Mouse (Mus musculus) liver, embryonic 14.5 days (tissue): ENCODE measurements around the gene Nanp. TPM values are rescaled to one million over a fixed set of nuclear protein-coding genes. Genes with fewer than 3 reads are reported as not detected.
A peak's percentile ranks its signal among the peaks of the same experiment; 100 is the strongest.

Experiments
- ATAC-seq: fragments of 200-750 bp; cut with Nextera tagmentation; 2 replicates; pipeline ENCODE4 v1.8.0; 2017; ENCODE audit warnings: moderate number of reproducible peaks, mild to moderate bottlenecking, moderate library complexity; ENCODE audit not compliant: insufficient read depth
- DNase-seq, 3 experiments: peaks; one replicate each; pipeline ENCODE4 v3.0.0-alpha.2; 2012 to 2013; ENCODE audit warnings: low read depth in 3 of 3, low spot score in 3 of 3
- H3K27ac ChIP-seq: fragments of 300-500 bp; sonication (generic); 2 replicates; pipeline ENCODE4 v1.5.1; 2014; ENCODE audit warnings: moderate library complexity, mild to moderate bottlenecking, control low read depth, inconsistent platforms
- H3K27me3 ChIP-seq: fragments of 300-500 bp; sonication (generic); 2 replicates; pipeline ENCODE4 v1.6.1; 2014; ENCODE audit warnings: mild to moderate bottlenecking, low read length, moderate library complexity; ENCODE audit not compliant: control insufficient read depth, insufficient read depth
- H3K36me3 ChIP-seq: fragments of 300-500 bp; sonication (generic); replicated peaks from 2 replicates; pipeline ENCODE4 v1.6.1; 2014; ENCODE audit warnings: low read depth; ENCODE audit not compliant: control insufficient read depth, insufficient read depth
- H3K4me1 ChIP-seq, 2 experiments: fragments of 200-500 bp in 1 of 2; fragments of 300-500 bp in 1 of 2; sonication (generic) in 1 of 2; replicated peaks; 2 replicates each; pipeline ENCODE4 v1.6.1; 2012 to 2014; ENCODE audit warnings: antibody characterized with exemption in 1 of 2, inconsistent platforms in 1 of 2, low read length in 1 of 2; ENCODE audit not compliant: control insufficient read depth in 2 of 2, insufficient read depth in 2 of 2
- H3K4me2 ChIP-seq: fragments of 300-500 bp; sonication (generic); 2 replicates; pipeline ENCODE4 v1.6.1; 2014; ENCODE audit warnings: low read depth, mild to moderate bottlenecking, control low read depth, moderate library complexity
- H3K4me3 ChIP-seq, 2 experiments: fragments of 200-500 bp in 1 of 2; fragments of 300-500 bp in 1 of 2; sonication (generic) in 1 of 2; 2 replicates each; pipeline ENCODE4 v1.5.1; 2012 to 2014; ENCODE audit warnings: low read depth in 2 of 2, low read length in 2 of 2, mild to moderate bottlenecking in 2 of 2, control low read depth in 1 of 2, inconsistent platforms in 1 of 2, moderate library complexity in 1 of 2; ENCODE audit not compliant: insufficient read depth in 1 of 2
- H3K9ac ChIP-seq: fragments of 300-500 bp; sonication (generic); replicated peaks from 2 replicates; pipeline ENCODE4 v1.6.1; 2014; ENCODE audit warnings: mild to moderate bottlenecking, control low read depth, moderate library complexity
- H3K9me3 ChIP-seq: fragments of 300-500 bp; sonication (generic); 2 replicates; pipeline ENCODE4 v1.6.1; 2016; ENCODE audit warnings: low read length, mixed read lengths; ENCODE audit not compliant: control insufficient read depth
- CTCF ChIP-seq: IDR thresholded peaks from 2 replicates; pipeline ENCODE4 v1.5.1; 2016; ENCODE audit warnings: antibody characterized with exemption, low read depth, control low read depth
- EP300 ChIP-seq: IDR thresholded peaks from 2 replicates; pipeline ENCODE4 v1.6.1; 2016; ENCODE audit warnings: antibody characterized with exemption, low read depth
- WGBS: fragments of 180-500 bp; shearing (Covaris S2); extraction: QIAGEN DNeasy Blood & Tissue Kit; methylation state at CpG from one replicate; pipeline ENCODE4 v1.1.7; 2014; ENCODE audit not compliant: insufficient replicate concordance; 5-methylcytosine and 5-hydroxymethylcytosine counted together
- polyA plus RNA-seq, 2 experiments: library from polyadenylated mRNA; depleted of rRNA in 1 of 2; stranded (reverse) in 1 of 2; unstranded in 1 of 2; fragments of >200 nt; fragmentation: Nextera tagmentation in 1 of 2; extraction: Ambion mirVana in 1 of 2; gene quantifications; 2 replicates each; pipeline versions ENCODE4 v1.2.1 to v1.2.3; 2012 to 2014

Nanp gene
- polyA plus RNA-seq, 2 experiments, result 28.8 to 76.9 TPM

DNA sequence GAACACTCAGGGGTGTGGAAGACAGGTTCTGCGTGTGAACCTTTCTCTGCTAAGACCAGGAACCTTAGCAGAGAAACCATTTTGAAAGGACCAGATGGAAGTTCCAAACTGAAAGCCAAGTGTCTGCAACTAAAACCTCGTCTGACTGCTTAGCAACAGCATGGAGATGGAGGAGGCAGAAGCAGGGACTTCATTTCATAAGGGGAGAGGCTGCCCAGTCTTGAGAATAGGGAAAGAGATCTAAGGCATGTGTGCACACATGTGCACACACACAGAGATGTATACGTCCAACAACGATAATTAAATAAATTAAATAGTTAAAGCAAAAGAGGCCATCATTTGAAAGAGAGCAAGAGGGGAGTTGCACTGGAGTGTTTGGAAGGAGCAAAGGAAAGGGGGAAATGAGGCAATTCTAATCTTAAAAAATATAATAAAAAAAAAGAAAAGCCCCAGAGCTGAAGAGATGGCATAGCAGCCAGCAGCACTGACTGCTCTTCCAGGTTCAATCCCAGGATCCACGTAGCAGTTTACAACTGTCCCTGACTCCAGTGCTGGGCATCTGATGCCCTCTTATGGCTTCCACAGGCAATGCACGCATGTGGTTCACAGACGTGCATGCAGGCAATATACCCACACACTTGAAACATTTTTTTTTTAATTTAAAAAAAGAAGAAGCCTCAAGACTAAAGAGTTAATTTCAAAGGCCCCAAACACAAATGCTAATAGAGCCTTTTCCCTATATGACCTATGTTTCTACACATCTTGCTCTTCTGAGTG lies 38.6 kb downstream of the Nanp start:
- peak; percentile 44; the same call in 1 of the 2 replicates for ATAC-seq

DNA sequence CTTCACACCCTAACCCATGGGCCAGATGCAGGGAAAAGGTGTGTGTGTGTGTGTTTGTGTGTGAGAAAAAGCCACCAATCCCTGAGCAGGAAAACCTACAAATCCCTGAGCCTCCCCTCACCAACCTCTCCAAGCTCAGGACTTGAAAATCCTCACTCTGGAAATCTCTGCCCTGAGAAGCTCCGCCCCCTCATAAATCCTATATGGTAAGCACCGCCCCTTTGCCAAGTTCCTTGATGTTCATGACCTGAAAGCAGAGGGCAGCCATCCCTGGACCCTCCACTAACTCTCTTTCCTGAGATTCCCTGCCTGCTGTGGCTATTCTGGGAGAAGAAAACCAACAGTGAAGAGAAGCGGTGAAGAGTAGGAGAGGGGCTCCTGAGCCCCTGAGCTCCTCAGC lies 40.2 kb downstream of the Nanp start:
- WGBS, result 80% methylated on average over 3 of the region's 3 CpGs
- no peak for ATAC-seq
- H3K36me3 ChIP-seq, result no peaks in the 10 kb centered on the region
- no peak for DNase-seq
- no peak overlapping the region for H3K9ac ChIP-seq
- H3K27me3 ChIP-seq, result no peaks in the 10 kb centered on the region
- peaks cover 16 to 22% of the 10 kb centered on the region in 2 experiments for H3K4me1 ChIP-seq
- no peak overlapping the region for H3K27ac ChIP-seq
- H3K4me3 ChIP-seq, result no peak overlapping the region
- no peak for TF ChIP-seq EP300
- TF ChIP-seq CTCF, result no peak
- no peak overlapping the region for H3K4me2 ChIP-seq
- H3K9me3 ChIP-seq, result no peaks in the 10 kb centered on the region

More for the DNA sequence above, 38.6 kb downstream of the Nanp start:
- Histone ChIP-seq H3K4me1 (peaks cover 26 to 29% of the 10 kb centered on the region in 2 experiments), H3K27ac (no peak overlapping the region), H3K9ac (no peak overlapping the region), H3K9me3 (no peaks in the 10 kb centered on the region), H3K27me3 (no peaks in the 10 kb centered on the region), H3K36me3 (no peaks in the 10 kb centered on the region), H3K4me2 (no peak overlapping the region), H3K4me3 (no peak overlapping the region)
- WGBS, result 50% methylated on average over 7 of the region's 7 CpGs
- TF ChIP-seq EP300, result no peak
- peak; percentile 87 for TF ChIP-seq CTCF
- DNase-seq, result no peak

DNA sequence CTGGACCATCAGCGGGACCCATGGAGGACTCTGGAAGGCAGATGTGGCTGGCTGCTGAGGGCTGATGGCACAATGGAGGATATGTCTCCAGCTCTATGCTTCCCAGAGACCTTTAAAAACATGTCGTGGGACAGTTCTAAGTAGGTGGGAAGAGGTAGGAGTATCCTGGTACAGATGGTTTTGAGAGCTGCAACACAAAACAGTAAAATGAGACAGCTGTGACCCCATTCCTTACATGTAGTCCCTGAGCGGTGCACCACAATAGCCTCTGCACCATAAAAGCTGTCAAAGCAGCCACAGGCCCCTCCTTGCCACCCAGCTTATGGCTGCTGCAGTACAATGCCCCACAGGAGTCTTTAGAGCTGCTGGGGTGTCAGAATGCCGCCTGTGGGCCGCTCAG lies 41.6 kb downstream of the Nanp start:
- 85% methylated on average over 5 of the region's 5 CpGs for WGBS
- no peak for TF ChIP-seq CTCF
- no peak for TF ChIP-seq EP300
- ATAC-seq (no peak), DNase-seq (no peak)
- peaks cover 9 to 15% of the 10 kb centered on the region in 2 experiments for H3K4me1 ChIP-seq
- H3K36me3 ChIP-seq, result no peaks in the 10 kb centered on the region
- no peak overlapping the region for H3K4me3 ChIP-seq
- no peak overlapping the region for H3K27ac ChIP-seq
- no peak overlapping the region for H3K9ac ChIP-seq
- H3K4me2 ChIP-seq, result no peak overlapping the region
- no peaks in the 10 kb centered on the region for H3K9me3 ChIP-seq
- no peaks in the 10 kb centered on the region for H3K27me3 ChIP-seq

DNA sequence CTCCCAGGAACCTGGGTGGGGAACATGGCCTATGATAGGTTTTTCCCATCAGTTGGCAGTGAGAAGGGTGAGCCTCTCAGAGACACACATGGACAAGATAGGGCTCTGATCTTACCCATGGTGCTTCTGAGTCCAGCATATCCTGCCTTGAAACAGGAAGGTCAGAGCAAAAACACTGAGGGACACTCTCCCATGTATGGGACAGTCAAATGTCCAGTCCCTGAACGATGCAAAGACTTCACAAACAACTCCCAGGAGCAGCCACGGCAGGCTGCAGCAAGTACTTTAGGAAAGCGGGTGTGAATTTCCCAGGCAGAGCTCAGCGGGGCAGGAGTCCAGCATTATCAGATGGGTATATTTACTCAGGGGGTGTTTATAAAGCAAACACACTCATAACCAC lies 43.9 kb downstream of the Nanp start:
- Histone ChIP-seq H3K4me3 (no peak overlapping the region), H3K9ac (no peak overlapping the region), H3K27me3 (no peaks in the 10 kb centered on the region), H3K4me2 (no peak overlapping the region), H3K9me3 (no peaks in the 10 kb centered on the region), H3K36me3 (no peaks in the 10 kb centered on the region), H3K27ac (no peak overlapping the region), H3K4me1 (peaks cover 4 to 8% of the 10 kb centered on the region in 2 experiments)
- ATAC-seq (no peak), DNase-seq (no peak)
- 73% methylated on average over 4 of the region's 4 CpGs for WGBS
- TF ChIP-seq EP300, result no peak
- no peak for TF ChIP-seq CTCF

DNA sequence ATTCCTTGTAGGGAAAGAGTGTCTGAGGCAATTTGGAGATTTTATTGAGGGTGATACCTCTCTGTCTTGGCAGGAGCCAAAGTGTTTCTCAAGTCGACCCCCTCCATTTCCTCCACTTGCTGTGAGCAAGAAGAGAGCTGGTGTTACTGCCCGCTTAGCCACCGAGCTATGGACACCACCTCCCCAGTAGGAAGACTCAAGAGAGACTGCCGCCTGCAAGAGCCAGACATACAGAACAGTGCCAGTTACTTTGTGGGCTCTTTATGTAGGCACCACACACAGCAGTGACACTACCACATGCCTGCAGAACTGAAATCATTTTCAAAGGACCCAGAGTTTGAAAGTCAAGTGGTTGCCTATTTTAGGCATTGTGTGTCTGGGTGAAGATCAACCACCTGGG lies 48.1 kb downstream of the Nanp start:
- H3K27me3 ChIP-seq, result no peaks in the 10 kb centered on the region
- no peaks in the 10 kb centered on the region for H3K36me3 ChIP-seq
- H3K9me3 ChIP-seq, result no peaks in the 10 kb centered on the region
- TF ChIP-seq CTCF (no peak), EP300 (no peak)
- H3K27ac ChIP-seq, result no peak overlapping the region
- WGBS, result 74% methylated on average over 4 of the region's 4 CpGs
- H3K4me3 ChIP-seq, result no peak overlapping the region
- ATAC-seq (no peak), DNase-seq (no peak)
- H3K4me1 ChIP-seq, result peaks cover 4 to 8% of the 10 kb centered on the region in 2 experiments
- no peak overlapping the region for H3K9ac ChIP-seq
- no peak overlapping the region for H3K4me2 ChIP-seq
